Mouse (Mus musculus) brain, embryonic 14.5 days (tissue): Measurements from ENCODE around the gene Nrp2.

Experiments used
- CTCF ChIP-seq: fragments of 200-500 bp; IDR thresholded peaks from 2 replicates; pipeline ENCODE4 v1.5.1; 2012; ENCODE audit warnings: inconsistent platforms, mild to moderate bottlenecking, moderate library complexity, borderline replicate concordance; ENCODE audit not compliant: insufficient read depth, insufficient read length; ENCODE audit errors: extremely low read depth
- POLR2A ChIP-seq: fragments of 200-500 bp; IDR thresholded peaks from 2 replicates; pipeline ENCODE4 v1.6.1; 2012; ENCODE audit warnings: mild to moderate bottlenecking, inconsistent platforms, borderline replicate concordance; ENCODE audit not compliant: poor library complexity, insufficient read depth, insufficient read length, severe bottlenecking; ENCODE audit errors: extremely low read depth

DNA sequence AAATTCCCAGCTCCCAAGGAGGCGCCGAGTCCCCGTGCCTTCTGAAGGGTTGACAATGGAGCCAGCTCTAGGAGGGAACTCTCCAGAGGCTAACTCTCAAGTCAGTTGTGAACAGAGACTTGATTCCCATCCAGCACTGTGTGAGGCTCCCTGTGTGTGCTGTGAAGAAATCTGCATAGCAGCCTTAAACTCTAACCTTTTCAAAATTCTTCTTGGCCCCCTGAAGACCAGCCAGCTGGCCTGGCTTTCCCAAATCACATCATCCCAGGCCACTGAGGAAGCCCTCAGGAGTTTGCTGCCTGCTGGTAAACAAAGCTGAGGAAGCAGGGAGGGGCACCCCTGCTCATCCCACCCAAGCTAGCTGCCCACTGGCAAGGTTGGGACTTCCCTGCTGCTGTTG lies 39.0 kb downstream of the Nrp2 start:
- TF ChIP-seq POLR2A (no peak), CTCF (no peak)
